Mouse (Mus musculus): ENCODE data around the gene Olfr1049.
"Not testable (repeated sequence)": the region's sequence is repeated elsewhere in the genome, so short reads cannot be mapped to it uniquely, and the experiment has no call there.

Gene Olfr1049

DNA sequence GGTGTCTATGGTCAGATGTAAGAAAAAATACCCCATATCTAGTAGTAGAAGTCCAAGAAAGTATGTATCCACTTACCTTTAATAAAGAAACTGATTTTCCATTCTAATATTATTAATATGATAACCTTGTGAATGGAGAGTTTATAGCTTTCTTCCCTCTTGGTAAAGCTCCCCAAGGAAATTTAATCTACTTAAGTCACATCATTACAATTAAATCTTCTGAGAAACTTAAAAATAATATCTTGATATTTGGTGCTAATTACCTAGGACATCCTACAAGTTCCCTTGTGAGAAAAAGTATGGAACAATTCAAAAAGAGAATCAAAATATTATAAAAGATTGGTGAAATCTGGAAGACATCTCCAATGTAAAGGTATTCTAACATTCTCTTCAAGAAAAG, at the start of gene Olfr1049:
Olfr1049 (minus strand) TSS at position 101 of the 400 bp plus-strand sequence.
- DNase-seq (ENCODE audit: low read depth, low spot score): not testable (repeated sequence)

DNA sequence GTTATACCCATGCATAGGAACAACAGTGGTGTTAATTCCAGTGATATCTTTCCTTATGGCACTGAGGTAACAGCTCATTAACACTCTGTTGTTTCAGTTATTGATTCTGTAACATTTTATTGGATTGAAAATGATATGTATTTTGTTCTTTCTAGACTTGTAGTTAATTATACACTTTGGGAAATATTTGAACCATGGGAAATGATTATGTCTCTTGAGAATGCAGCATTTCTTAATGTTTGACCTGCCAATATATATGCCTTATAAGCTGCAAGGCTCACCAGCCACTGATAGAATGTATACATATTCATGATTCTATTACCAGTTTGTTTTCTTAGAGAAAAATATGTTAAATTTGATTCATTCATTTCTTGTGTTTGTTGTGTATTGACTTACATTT, 34.0 kb upstream of the Olfr1049 start, which contains the start of gene Olfr1052:
Olfr1052 (plus strand) TSS at position 301 of the 400 bp plus-strand sequence.
- no peak for DNase-seq (ENCODE audit: low read depth, low spot score)

DNA sequence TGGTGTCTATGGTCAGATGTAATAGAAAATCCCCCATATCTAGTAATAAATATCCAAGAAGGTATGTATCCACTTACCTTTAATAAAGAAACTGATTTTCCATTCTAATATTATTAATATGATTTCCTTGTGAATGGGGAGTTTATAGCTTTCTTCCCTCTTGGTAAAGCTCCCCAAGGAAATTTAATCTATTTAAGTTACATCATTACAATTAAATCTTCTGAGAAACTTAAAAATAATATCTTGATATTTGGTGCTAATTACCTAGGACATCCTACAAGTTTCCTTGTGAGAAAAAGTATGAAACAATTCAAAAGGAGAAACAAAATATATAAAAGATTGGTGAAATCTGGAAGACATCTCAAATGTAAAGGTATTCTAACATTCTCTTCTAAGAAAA, 20.9 kb upstream of the Olfr1049 start, which contains the start of gene Olfr1051:
Olfr1051 (minus strand) TSS at position 101 of the 400 bp plus-strand sequence.
- not testable (repeated sequence) for DNase-seq (ENCODE audit: low read depth, low spot score)

DNA sequence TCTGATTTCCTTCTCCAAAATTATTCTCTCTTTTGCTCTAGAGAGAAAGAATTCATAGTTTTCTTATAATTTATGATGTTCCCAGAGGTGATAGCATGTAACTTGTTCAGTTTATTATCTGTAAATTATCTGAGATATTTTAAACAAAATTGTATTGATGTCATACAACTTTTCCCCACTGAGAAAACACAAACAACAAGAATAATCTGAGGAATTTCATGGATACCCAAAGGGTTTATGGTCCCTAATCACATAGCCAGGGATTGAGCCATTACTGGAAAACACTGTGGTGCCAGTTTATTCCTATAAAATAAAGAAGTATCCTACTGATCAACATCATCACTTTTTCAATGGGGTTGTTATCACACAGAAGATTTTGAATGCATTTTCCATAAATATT, 17.9 kb downstream of the Olfr1049 start, which contains the start of gene Olfr1048:
Olfr1048 (minus strand) TSS at position 101 of the 400 bp plus-strand sequence.
- DNase-seq (ENCODE audit: low read depth, low spot score): no peak

DNA sequence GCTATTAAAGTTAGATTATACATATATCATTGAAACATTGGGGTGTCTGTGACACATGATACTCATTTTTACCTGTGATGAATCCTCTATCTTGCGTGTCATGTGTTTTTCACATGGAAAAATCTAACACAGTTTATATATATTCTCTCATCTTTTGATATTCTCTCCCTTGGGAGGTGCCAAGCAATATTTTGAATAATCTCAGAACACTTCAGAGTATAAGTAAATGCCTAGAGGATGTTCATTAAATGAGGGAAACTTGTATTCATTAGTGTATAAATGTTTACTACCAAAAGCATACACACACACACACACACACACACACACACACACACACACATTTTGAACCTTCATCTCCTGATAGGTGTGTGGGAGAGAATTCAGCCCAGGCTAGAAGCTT, 26.8 kb downstream of the Olfr1049 start, which contains the start of gene Olfr1047:
Olfr1047 (minus strand) TSS at position 101 of the 400 bp plus-strand sequence.
- DNase-seq (ENCODE audit: low read depth, low spot score): no peak

DNA sequence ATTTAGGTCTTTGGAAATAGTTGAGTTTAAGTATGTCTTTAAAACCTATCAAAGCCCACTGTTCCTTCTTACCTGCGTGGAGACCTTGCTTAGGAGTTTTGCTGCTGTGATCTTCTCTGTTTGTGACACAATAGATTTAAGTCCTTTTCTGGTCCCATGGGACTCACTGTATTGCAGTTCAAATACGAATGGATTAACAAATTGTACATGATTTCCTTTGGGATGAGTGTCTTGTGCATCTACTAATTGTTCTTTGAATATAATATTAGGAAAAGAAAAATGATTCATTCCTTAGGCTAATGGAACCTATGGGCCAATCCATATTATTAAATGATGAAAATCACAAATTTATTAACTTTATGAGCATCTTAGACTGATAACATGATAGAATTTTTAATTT, 38.9 kb downstream of the Olfr1049 start, which contains the start of gene Olfr1046:
Olfr1046 (minus strand) TSS at position 101 of the 400 bp plus-strand sequence.
- DNase-seq (ENCODE audit: low read depth, low spot score): no peak

Data from c-Kit-negative CD71-positive TER-119-positive erythroid progenitor cells, embryonic 14.5 days (primary cell).